Mouse (Mus musculus) 3134 (cell line): ENCODE measurements around the gene Lrrn4cl.
A peak's percentile ranks its signal among the peaks of the same experiment; 100 is the strongest.
"Not testable (repeated sequence)": the region's sequence is repeated elsewhere in the genome, so short reads cannot be mapped to it uniquely, and the experiment has no call there.

Experiments
- DNase-seq: peaks from one replicate; pipeline ENCODE4 v3.0.0-alpha.2; 2011; ENCODE audit warnings: low spot score; ENCODE audit not compliant: insufficient read length; ENCODE audit errors: extremely low read depth

Lrrn4cl gene

DNA sequence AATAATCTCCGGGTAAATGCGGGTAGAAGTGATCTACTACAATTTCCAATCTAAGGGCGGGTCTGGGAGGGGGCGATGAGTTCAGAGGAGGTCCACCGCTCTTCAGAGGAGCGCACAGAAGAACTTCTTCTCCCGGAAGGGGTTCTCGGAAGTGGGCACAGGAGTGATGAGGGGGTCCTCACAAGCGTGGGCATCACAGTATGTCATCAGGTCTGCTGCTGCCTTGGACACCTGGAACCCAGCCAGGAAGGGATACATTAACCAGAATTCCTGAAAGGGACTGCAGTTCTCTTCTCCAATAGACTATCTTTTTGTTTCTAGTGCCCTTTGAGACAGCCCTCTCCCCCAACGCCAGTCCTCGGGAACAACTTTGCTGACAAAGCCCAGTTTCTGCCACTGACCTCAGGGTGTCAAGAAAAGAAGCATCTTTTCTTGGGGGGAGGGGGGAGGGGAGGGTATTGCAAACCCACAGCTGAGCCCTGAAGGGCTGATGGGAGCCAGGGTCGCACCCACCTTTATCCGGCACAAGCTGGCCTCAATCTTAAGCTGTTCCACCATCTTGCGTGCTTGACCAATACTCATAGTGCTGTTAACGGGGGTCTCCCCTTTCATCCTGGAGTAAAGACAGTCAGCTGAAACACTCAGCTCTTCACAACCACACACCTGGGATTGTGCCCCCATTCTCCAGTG lies 12.4 kb upstream of the Lrrn4cl start:
- no peak for DNase-seq

- no peak for DNase-seq
Measured at GRCm38 (mm10) chr19:8839103-8839907, 11.3 kb upstream of the Lrrn4cl start, which contains the start of gene Gng3. Gene Gng3, minus strand, starts transcription at chr19:8839194.

DNA sequence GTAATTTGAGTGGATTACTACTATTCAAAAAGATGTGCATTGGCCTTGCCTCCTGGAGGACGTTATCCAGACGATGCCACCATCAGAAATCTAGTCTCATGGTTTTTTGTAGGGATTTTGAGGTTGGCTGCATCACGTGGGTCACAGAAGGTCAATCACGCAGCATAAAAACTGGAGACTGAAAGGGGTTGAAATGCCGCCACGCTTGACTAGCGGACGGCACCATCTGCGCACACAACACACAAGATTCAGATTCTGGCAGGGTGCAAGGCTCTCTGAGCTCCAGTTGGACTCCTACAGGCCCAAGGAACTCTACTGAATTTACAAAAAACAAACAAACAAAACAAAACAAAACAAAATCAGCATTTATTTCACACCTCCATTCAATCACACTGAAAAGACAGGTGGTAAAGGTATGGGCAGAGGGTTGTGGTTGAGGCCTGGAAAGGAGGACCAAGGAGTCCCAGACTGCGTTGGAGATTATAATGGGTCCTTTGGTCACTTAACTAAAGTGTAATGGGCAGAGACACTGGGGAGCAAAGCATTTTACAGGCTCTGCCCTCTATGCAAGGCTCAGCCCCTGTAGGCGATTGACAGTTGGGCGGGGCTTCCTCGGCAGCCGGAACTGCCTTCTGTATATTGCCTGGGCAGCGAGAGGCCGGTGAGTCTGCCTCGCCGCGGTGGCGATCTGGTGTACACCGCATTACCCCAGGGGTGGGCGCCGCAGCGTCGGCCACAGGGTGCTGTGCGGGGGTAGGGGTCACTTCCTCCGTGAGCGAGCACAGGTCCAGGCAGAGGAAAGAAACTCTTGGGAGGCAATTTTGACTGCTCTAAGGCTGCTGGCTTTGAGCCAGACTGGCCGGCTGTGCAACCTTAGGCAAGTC lies 10.4 kb upstream of the Lrrn4cl start:
- peak; percentile 19 for DNase-seq

DNA sequence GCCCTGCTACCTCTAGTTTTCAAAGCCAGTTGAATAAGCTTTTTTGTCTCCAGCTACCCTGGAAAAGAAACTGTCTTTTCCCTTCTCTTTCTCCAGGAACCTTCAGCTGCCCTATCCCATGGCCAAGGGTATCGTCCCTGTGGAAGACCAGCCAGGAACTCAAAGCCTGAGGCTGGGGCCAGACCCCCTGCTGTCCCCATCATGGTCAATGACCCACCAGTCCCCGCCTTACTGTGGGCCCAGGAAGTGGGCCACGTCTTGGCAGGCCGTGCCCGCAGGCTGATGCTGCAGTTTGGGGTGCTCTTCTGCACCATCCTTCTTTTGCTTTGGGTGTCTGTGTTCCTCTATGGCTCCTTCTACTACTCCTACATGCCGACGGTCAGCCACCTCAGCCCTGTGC lies 9.6 kb upstream of the Lrrn4cl start:
- DNase-seq = no peak

DNA sequence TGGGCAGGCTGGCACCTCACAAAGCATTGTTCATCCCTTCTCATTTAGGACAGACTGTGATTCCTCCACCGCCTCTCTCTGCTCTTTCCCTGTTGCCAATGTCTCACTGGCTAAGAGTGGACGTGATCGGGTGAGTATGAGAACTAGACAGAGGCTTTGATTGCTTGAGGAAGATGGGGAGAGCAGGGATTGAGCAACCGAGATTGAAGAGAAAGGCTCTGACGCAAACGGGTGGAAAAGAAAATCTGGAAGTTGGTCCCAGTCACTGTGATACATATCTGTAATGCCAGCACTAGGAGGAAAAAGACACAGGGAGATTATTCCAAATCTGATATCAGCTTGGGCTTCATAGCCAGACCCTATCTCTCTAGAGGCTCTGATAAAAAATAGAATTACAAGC lies 7.6 kb upstream of the Lrrn4cl start:
- DNase-seq = no peak

DNA sequence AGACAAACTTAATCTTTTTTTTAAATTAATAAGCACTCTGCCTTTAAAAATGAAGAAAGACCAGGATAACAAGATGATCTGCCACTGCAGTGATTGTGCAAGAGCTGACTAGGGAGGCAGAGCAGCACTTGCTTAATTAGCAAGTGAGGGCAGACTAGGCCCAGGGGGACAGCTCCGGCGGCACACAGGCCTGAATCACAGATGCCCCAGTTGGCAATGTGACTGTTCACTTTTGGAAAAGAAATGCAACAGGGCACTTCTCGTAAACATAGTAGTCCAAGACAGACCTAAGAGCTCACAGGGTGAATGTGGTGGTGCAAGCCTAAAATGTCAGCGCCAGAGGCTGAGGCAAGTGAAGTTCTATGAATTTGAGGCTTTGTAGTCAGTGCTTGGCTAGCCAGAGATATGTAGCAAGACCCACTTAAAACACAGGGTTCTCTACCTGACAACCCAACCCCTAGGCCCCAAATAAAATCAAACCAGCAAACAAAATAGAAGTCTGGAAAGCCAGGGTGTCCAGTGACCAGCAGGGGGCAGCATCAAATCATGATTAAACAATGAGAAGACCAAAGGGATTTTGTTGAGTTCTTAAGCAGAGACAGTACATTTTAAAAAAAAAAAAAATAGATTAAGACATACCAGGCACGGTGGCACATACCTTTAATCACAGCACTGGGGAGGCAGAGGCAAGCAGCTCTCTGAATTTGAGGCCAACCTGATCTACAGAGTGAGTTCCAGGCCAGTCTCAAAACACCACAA lies 6.0 kb upstream of the Lrrn4cl start:
- DNase-seq = no peak

DNA sequence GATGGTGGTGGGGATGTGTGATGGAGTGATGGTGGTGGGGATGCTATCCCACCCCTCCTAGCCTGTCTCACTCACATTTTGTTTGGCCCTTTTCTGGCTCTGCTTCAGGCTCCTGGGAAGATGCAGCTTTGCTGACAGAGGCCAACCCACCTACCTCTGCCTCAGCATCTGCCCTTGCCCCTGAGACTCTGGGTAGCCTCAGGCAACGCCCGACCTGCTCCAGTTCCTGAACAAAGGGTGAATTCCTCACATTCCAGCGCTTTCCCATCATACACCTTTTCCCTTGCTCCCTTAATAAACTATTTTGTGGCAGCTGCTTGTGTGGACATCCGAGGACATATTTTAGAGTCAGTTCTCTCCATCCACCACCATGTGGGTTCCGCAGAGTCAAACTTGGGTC lies 2.2 kb upstream of the Lrrn4cl start:
- DNase-seq = no peak

GRCm38 (mm10) chr19:8851639-8852038 lies 1.1 kb downstream of the Lrrn4cl start:
- DNase-seq = no peak

- no peak for DNase-seq
Measured at GRCm38 (mm10) chr19:8852236-8852928, 1.8 kb downstream of the Lrrn4cl start.

DNA sequence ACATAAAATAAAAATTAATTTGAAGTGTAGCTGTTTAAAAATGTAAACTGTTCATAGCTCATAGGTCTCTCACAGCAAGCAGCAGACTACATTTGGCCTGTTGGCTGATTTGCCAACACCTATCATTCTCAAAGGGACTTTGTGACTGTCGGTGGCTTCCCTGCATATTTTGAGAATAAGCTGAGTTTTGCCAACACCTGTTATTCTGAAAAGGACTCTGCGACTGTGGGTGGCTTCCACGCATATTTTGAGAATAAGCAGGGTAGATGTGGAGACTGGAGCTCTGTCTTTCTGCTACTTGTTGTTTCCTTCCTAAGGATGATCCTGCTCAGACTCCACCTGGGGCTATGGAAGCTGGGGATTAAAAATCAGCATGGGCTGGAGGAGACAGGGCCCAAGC lies 2.5 kb downstream of the Lrrn4cl start:
- no peak for DNase-seq

GRCm38 (mm10) chr19:8857689-8858088 lies 7.1 kb downstream of the Lrrn4cl start:
- DNase-seq = no peak

DNA sequence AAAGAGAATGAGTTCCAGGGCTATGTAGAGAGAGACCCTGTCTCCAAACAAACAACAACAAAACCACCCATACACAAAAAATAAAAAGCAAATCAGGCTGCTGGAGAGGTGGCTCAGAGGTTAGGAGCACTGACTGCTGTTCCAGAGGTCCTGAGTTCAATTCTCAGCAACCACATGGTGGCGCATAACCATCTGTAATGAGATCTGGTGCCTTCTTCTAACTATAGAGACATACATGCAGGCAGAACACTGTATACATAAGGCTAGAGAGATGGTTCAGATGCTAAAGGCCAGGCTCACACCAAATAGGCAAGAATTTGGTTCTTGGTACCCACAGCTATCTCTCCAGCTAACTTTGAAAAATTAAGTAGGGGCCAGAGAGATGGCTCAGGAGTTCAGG lies 8.4 kb downstream of the Lrrn4cl start:
- DNase-seq = no peak

GRCm38 (mm10) chr19:8864265-8864664 lies 13.7 kb downstream of the Lrrn4cl start:
- DNase-seq = no peak

- not testable (repeated sequence) for DNase-seq
Measured at GRCm38 (mm10) chr19:8870381-8870780, 19.8 kb downstream of the Lrrn4cl start.

- DNase-seq = no peak
Measured at GRCm38 (mm10) chr19:8870838-8871237, 20.3 kb downstream of the Lrrn4cl start.

GRCm38 (mm10) chr19:8871267-8872186 lies 21.0 kb downstream of the Lrrn4cl start, which contains the start of gene Ubxn1:
Gene Ubxn1, plus strand, starts transcription at chr19:8871496.
- peak; percentile 93 for DNase-seq

DNA sequence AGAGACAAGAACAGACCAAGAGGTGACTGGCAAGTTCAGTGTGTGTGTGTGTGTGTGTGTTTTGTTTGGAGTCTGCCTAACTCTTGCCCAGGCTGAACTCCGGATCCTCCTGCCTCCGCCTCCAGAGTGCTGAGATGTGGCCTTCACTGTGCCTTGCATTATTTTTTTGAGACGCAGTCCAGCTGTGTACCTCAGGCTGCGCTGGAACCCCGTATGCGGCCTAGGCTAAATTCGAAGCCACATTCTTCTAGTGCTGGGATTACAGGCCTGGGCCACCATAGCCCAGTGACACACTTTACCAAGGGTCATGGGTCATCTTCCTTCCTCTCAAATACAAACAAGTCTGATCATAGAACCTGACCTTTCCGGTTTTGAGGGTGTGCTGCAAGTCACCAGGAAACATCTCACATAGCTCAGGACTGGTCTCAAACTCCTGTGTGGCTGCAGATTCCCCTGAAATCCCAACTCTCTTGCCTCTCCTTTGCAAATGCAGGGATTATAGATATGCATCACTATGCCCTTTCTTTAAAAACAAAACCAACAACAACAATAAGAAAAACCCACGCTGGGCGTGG lies 21.8 kb downstream of the Lrrn4cl start:
- DNase-seq = no peak

- DNase-seq = no peak
Measured at GRCm38 (mm10) chr19:8875031-8875430, 24.5 kb downstream of the Lrrn4cl start.
